Mouse (Mus musculus): ENCODE measurements at regions not wholly inside any gene's neighbourhood (a gene's known extent, or its start where the extent isn't known, plus 50 kb on each side); places are given as distances from the start of the nearest gene placed in this dataset.

GRCm38 (mm10) chr2:9704266-9704665, 176.8 kb upstream of the 4930412O13Rik start:
- no peak for TF ChIP-seq CTCF (IDR thresholded peaks at IDR 0.05; ENCODE audit: low read depth, low read length)
- no peak for TF ChIP-seq POLR2A (IDR thresholded peaks at IDR 0.05; ENCODE audit: extremely low read depth, insufficient read depth, low read length)
